Mouse (Mus musculus) hindbrain, embryonic 14.5 days (tissue): ENCODE results near the gene Dlgap4. TPM values are rescaled to one million over a fixed set of nuclear protein-coding genes. Genes with fewer than 3 reads are reported as not detected.
"Not testable (repeated sequence)": the region's sequence is repeated elsewhere in the genome, so short reads cannot be mapped to it uniquely, and the experiment has no call there.

Source experiments
- ATAC-seq: fragments of 200-750 bp; cut with Nextera tagmentation; 2 replicates; pipeline ENCODE4 v1.8.0; 2017; ENCODE audit warnings: moderate number of reproducible peaks, mild to moderate bottlenecking, moderate TSS enrichment, moderate library complexity; ENCODE audit not compliant: low FRiP score
- DNase-seq: peaks from one replicate; pipeline ENCODE4 v3.0.0-alpha.2; 2015; ENCODE audit warnings: low spot score
- H3K27ac ChIP-seq: fragments of 300-500 bp; sonication (generic); 2 replicates; pipeline ENCODE4 v1.5.1; 2014; ENCODE audit warnings: mild to moderate bottlenecking, moderate library complexity
- H3K27me3 ChIP-seq: fragments of 300-500 bp; sonication (generic); 2 replicates; pipeline ENCODE4 v1.6.1; 2014; ENCODE audit warnings: mild to moderate bottlenecking, low read length, mixed read lengths; ENCODE audit not compliant: control insufficient read depth, insufficient read depth
- H3K36me3 ChIP-seq: fragments of 300-500 bp; sonication (generic); replicated peaks from 2 replicates; pipeline ENCODE4 v1.6.1; 2014; ENCODE audit not compliant: control insufficient read depth, insufficient read depth
- H3K4me1 ChIP-seq: fragments of 300-500 bp; sonication (generic); replicated peaks from 2 replicates; pipeline ENCODE4 v1.6.1; 2014; ENCODE audit warnings: antibody characterized with exemption, low read length, mixed read lengths; ENCODE audit not compliant: control insufficient read depth, insufficient read depth
- H3K4me2 ChIP-seq: fragments of 300-500 bp; sonication (generic); replicated peaks from 2 replicates; pipeline ENCODE4 v1.6.1; 2014; ENCODE audit warnings: mild to moderate bottlenecking, moderate library complexity
- H3K4me3 ChIP-seq: fragments of 300-500 bp; sonication (generic); replicated peaks from 2 replicates; pipeline ENCODE4 v1.5.1; 2014; ENCODE audit warnings: mild to moderate bottlenecking, low read length
- H3K9ac ChIP-seq: fragments of 300-500 bp; sonication (generic); 2 replicates; pipeline ENCODE4 v1.6.1; 2014
- H3K9me3 ChIP-seq: fragments of 300-500 bp; sonication (generic); 2 replicates; pipeline ENCODE4 v1.6.1; 2016; ENCODE audit warnings: low read length; ENCODE audit not compliant: control insufficient read depth
- WGBS: fragments of 180-500 bp; shearing (Covaris S2); extraction: QIAGEN DNeasy Blood & Tissue Kit; methylation state at CpG from one replicate; pipeline ENCODE4 v1.1.7; 2014; 5-methylcytosine and 5-hydroxymethylcytosine counted together
- polyA plus RNA-seq: library from polyadenylated mRNA; unstranded; fragments of >200 nt; fragmentation: Nextera tagmentation; extraction: Ambion mirVana; gene quantifications from 2 replicates; pipeline ENCODE4 v1.2.1, GENCODE M21; 2014

Gene Dlgap4
- polyA plus RNA-seq, 1 experiment from 2014 or later: 220 TPM

DNA sequence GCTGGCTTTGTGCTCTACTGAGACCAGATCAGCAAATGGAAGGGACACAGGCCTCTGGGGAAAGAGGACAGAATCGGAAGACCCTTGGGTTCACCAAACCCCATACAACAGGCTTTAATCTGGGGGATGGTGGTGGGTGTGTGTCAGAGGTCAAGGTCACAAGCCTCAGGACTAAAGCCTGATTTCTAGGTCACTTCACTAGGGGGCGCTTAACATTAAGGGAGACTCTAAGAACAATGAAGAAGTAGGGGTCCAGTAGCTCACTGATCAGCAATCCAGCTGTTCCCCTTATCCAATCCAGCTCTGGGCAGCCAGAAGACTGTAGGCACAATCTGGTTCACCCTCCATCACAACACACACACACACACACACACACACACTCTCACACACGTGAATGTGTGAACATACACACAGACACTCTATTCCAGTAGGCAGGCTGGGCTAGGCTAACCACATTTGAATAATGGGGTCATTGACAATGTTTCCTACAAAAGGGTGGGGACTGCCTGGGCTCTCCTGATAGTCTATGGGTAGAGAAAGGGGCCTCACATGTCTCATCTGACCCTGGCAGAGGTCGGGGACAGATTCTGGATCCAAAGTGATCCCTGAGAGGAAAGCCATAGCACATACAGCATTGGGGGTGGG is 168.5 kb downstream of the Dlgap4 start:
- ATAC-seq: no peak
- no peak overlapping the region for H3K4me2 ChIP-seq
- H3K4me1 ChIP-seq: 0 out of 2 replicates have a peak, but pooled peaks cover 3% of the 10 kb centered on the region
- H3K36me3 ChIP-seq: no peaks in the 10 kb centered on the region
- no peak overlapping the region for H3K9ac ChIP-seq
- DNase-seq: no peak
- H3K27me3 ChIP-seq: no peaks in the 10 kb centered on the region
- H3K4me3 ChIP-seq: no peak overlapping the region
- 65% methylated on average over 4 of the region's 4 CpGs for WGBS
- no peak overlapping the region for H3K27ac ChIP-seq
- H3K9me3 ChIP-seq: no peaks in the 10 kb centered on the region

DNA sequence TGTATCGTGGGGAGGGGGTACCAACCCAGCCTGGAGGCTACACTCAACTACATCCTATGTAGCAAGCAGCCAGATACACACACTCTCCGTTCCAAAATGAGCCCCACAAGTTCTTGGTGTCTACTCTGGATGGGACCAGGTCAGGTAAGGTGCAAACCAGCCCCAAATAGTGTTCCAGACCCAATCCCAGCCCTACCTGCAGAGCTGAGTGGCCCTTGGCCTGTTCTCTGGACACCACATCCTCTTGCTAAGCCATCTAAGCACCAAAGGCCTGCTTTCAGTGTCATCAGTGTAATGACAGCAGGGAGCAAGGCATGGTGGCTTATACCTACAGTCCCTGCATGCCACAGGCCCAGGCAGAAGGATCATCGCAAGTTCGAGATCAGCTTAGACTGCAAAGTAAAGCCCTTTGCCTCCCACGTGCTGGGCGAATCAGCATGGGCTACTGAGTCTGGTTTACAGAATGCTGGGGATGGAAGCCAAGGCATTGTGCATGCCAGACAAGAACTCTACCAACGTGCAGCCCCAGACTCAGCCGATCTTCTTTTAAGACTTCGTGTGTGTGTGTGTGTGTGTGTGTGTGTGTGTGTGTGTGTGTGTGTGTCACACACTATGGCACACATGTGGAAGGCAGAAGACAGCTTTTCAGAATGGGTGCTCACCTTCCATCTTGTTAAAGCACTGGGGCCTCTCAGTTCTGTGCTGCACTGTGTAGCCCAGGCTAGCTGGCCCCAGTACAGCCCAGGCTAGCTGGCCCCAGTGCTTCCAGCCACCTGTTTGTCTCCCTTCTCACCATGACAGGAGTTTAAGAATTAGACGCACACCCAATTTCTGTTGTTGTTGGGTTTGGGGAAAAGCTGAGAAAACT is 169.2 kb downstream of the Dlgap4 start:
- no peaks in the 10 kb centered on the region for H3K36me3 ChIP-seq
- no peak for ATAC-seq
- H3K4me2 ChIP-seq: no peak overlapping the region
- H3K27ac ChIP-seq: no peak overlapping the region
- H3K9ac ChIP-seq: no peak overlapping the region
- H3K4me1 ChIP-seq: 0 out of 2 replicates have a peak, but pooled peaks cover 3% of the 10 kb centered on the region
- DNase-seq: no peak
- H3K27me3 ChIP-seq: no peaks in the 10 kb centered on the region
- H3K4me3 ChIP-seq: no peak overlapping the region
- 89% methylated on average over 10 of the region's 10 CpGs for WGBS
- H3K9me3 ChIP-seq: no peaks in the 10 kb centered on the region

DNA sequence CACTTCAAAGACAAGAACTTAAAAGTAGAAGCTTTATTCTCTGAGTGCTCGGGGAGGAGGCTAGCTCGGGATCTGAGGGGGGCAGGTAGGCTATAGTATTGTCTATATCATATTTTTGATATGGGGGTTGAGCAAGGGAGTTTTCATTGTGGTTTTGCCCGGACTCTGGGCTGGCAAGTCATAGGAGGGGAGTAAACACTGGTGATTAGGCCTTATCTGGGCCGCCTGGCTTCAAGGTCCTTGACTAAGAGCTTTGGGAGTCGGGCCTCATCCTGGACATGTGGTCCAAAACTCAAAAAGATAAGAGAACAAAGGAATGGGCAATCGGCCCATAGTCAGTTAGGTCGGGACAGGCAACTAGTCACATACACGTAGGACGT is 169.8 kb downstream of the Dlgap4 start:
- ATAC-seq: no peak
- no peaks in the 10 kb centered on the region for H3K9me3 ChIP-seq
- 87% methylated on average over 9 of the region's 9 CpGs for WGBS

DNA sequence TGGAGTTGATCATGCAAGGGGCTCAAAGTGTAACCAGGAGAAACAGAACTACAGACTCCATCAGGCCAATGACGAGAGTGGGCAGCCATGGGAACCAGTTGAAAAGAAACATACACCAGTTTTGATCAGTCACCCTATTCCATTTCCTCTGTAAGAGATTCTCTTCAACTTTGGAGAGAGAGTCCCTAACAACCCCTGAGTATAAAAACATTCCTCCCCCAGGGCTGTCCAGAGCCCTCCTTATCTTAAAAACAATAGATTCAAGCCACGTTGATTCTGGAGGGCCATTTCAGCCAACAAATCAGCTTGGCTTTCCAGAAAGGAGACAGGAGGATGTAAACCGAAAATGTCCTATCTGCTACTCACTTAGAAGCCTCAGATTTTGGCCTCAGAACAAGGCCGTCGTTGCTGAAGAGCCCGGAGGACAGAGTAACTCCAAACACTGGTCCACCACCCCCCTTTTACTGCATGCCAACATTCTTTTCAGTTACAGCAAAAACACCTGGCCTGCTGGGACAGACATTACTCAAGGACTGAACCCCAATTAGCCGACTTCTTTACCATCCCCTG is 170.6 kb downstream of the Dlgap4 start:
- ATAC-seq (no peak), DNase-seq (no peak)
- Histone ChIP-seq H3K36me3 (no peaks in the 10 kb centered on the region), H3K27me3 (no peaks in the 10 kb centered on the region), H3K4me3 (no peak overlapping the region), H3K4me2 (no peak overlapping the region), H3K4me1 (0 out of 2 replicates have a peak, but pooled peaks cover 3% of the 10 kb centered on the region), H3K9me3 (no peaks in the 10 kb centered on the region), H3K9ac (no peak overlapping the region), H3K27ac (no peak overlapping the region)
- WGBS: 82% methylated on average over 7 of the region's 7 CpGs

More for the DNA sequence above, 169.8 kb downstream of the Dlgap4 start:
- H3K27me3 ChIP-seq: no peaks in the 10 kb centered on the region
- no peak overlapping the region for H3K4me2 ChIP-seq
- H3K4me1 ChIP-seq: 0 out of 2 replicates have a peak, but pooled peaks cover 3% of the 10 kb centered on the region
- no peak overlapping the region for H3K9ac ChIP-seq
- H3K36me3 ChIP-seq: no peaks in the 10 kb centered on the region
- no peak for DNase-seq
- no peak overlapping the region for H3K27ac ChIP-seq
- no peak overlapping the region for H3K4me3 ChIP-seq

DNA sequence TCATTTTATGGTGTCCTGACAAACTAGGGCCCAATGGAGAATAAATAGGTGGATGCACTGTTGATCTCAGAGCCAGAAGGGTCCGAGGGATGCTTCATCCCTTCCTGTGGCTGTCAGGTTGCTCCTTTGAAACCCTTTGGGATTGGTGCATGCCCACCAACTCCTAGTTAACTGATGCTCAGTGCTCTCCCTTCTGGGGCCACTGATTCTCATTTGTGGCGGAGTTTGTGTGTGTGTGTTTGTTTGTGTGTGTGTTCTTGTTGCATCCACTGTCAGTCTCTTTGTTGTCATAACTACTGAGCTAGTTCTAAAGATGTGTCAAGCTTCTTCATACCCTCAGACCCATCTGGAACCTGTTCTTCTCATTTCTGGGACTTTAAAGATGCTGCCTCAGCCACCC is 171.4 kb downstream of the Dlgap4 start:
- Histone ChIP-seq H3K4me1 (0 out of 2 replicates have a peak, but pooled peaks cover 3% of the 10 kb centered on the region), H3K27me3 (no peaks in the 10 kb centered on the region), H3K4me2 (no peak overlapping the region), H3K9ac (no peak overlapping the region), H3K4me3 (no peak overlapping the region), H3K9me3 (no peaks in the 10 kb centered on the region), H3K27ac (no peak overlapping the region), H3K36me3 (no peaks in the 10 kb centered on the region)
- no peak for DNase-seq
- WGBS: 84% methylated on average over 2 of the region's 2 CpGs
- ATAC-seq: no peak

DNA sequence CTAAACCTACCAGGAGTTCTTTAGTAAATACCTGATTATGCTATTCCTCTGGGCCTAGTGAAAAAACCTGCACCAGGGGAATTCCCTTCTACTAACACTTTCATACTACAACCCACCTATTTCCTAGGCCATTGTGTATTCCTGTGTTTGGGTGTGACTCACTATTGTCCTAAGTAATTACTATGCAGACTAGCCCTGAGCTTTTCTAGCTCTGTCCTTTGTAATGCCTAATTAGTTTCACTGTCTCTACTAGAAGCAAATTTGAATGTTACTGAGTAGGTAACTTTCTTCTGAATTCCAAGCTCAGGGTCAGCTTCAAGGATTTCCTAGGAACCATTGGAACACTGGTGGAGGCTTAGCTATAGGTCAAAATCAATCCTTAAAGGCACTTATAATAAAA is 172.9 kb downstream of the Dlgap4 start:
- not testable (repeated sequence) for H3K4me2 ChIP-seq, ATAC-seq, H3K27me3 ChIP-seq, H3K9me3 ChIP-seq, H3K36me3 ChIP-seq, H3K27ac ChIP-seq, H3K4me1 ChIP-seq, DNase-seq, H3K4me3 ChIP-seq, H3K9ac ChIP-seq

DNA sequence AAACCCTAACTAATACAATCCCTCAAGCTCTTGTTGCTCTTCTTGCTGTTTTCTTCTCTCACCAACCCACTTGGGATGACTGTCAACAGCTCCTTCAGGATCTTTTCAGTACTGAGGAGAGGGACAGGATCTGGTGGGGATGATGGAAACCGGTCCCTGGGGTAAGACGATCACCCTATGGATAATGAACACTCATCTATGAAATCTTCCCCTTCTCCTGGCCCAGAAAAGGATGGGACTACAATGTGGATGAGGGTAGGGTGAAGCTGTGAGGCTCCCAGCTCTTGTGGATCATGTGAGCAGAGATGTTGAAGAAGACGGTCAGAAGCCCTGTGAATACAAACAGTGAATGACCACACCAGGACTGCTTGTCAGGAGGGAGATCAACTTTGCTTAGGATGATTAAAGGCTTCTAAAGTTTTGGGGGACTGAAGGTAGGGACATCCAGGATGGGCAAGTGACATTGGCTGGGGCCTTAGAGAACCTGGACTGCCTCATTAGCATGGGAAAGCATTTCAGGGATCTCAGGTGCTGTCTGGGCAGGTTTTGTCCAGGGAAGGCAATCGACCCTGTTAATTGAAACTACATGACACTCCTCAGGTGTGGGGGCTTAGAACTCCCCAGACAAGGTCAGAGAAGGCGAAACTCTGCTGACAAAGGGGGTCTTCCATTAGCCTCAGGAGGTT is 173.7 kb downstream of the Dlgap4 start:
- DNase-seq (no peak), ATAC-seq (no peak)
- Histone ChIP-seq H3K4me2 (no peak overlapping the region), H3K27ac (no peak overlapping the region), H3K4me1 (no peaks in the 10 kb centered on the region), H3K9me3 (peaks cover 9% of the 10 kb centered on the region), H3K4me3 (no peak overlapping the region), H3K9ac (no peak overlapping the region), H3K36me3 (no peaks in the 10 kb centered on the region), H3K27me3 (no peaks in the 10 kb centered on the region)
- WGBS: 88% methylated on average over 5 of the region's 5 CpGs

DNA sequence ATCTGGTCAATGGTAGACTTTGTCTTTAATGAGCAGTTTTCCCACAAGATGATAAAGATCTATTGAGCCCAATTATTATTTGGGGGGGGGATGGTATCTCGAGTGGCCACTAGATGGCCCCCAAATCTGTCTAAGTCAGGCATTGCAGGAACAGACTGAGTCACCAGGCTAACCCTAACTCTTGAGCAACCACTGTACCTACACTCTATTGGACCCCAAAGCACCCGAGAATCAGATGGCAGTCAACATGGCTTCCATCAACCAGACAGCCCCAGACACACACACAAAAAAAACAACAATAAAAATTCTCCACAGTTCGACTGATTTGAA is 174.2 kb downstream of the Dlgap4 start:
- Histone ChIP-seq H3K9ac (no peak overlapping the region), H3K4me3 (no peak overlapping the region), H3K9me3 (peaks cover 13% of the 10 kb centered on the region), H3K27me3 (no peaks in the 10 kb centered on the region), H3K27ac (no peak overlapping the region), H3K4me1 (no peaks in the 10 kb centered on the region), H3K36me3 (no peaks in the 10 kb centered on the region), H3K4me2 (no peak overlapping the region)
- no peak for DNase-seq
- WGBS: 45% methylated on average over 3 of the region's 3 CpGs
- ATAC-seq: no peak

DNA sequence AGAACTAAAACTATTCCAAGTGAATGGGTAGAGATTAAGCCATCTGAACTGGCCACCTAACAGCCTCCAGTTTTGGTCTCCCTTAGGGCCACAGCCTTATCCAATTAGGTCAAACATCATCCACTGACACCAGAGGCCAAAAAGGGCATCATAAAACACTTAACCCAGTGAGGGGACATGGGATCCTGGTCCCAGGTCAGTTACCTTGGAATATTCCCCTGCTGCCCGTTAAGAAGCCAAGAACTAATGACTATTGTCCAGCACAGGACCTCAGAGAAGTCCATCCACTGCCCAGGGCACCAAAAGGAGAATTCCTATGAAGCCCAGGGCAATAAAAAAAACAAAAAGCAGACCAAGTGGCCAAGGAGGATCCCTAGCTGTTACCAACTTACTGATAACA is 175.3 kb downstream of the Dlgap4 start:
- DNase-seq (no peak), ATAC-seq (no peak)
- no peak overlapping the region for H3K9ac ChIP-seq
- H3K4me3 ChIP-seq: no peak overlapping the region
- 75% methylated on average over 1 of the region's 1 CpGs for WGBS
- H3K27me3 ChIP-seq: no peaks in the 10 kb centered on the region
- no peak overlapping the region for H3K4me2 ChIP-seq
- no peaks in the 10 kb centered on the region for H3K36me3 ChIP-seq
- no peaks in the 10 kb centered on the region for H3K4me1 ChIP-seq
- peaks cover 18% of the 10 kb centered on the region for H3K9me3 ChIP-seq
- no peak overlapping the region for H3K27ac ChIP-seq
